Mouse (Mus musculus) bone marrow, adult 2 months (tissue): Measurements from ENCODE around the gene 9530068E07Rik. TPM values are rescaled to one million over a fixed set of nuclear protein-coding genes. Genes with fewer than 3 reads are reported as not detected.
"Not testable (repeated sequence)": the region's sequence is repeated elsewhere in the genome, so short reads cannot be mapped to it uniquely, and the experiment has no call there.

Experiments used
- H3K27ac ChIP-seq: fragments of 200-500 bp; 2 replicates; pipeline ENCODE4 v1.5.1; 2012; ENCODE audit warnings: low read depth, mild to moderate bottlenecking, control low read depth, inconsistent platforms, low read length; ENCODE audit not compliant: control insufficient read depth, poor library complexity, insufficient read depth
- H3K4me1 ChIP-seq: fragments of 200-500 bp; 2 replicates; pipeline ENCODE4 v1.6.1; 2011; ENCODE audit warnings: low read length; ENCODE audit not compliant: control insufficient read depth, insufficient read depth
- H3K4me3 ChIP-seq: fragments of 200-500 bp; replicated peaks from 2 replicates; pipeline ENCODE3; 2011; ENCODE audit warnings: mild to moderate bottlenecking, low read depth, low read length, control low read depth; ENCODE audit not compliant: control insufficient read depth
- CTCF ChIP-seq: fragments of 200-500 bp; IDR thresholded peaks from 2 replicates; pipeline ENCODE4 v1.5.1; 2011; ENCODE audit warnings: low read length, control low read depth; ENCODE audit not compliant: control insufficient read depth, insufficient read depth
- POLR2A ChIP-seq: fragments of 200-500 bp; IDR thresholded peaks from 2 replicates; pipeline ENCODE4 v1.6.1; 2011; ENCODE audit warnings: low read depth, mild to moderate bottlenecking, control low read depth, low read length, borderline replicate concordance; ENCODE audit not compliant: control insufficient read depth
- WGBS: fragments of 180-500 bp; shearing (Covaris S2); methylation state at CpG from one replicate; pipeline ENCODE4 v1.1.7; 2018; 5-methylcytosine and 5-hydroxymethylcytosine counted together
- polyA plus RNA-seq: library from polyadenylated mRNA; stranded (reverse); fragments of >200 nt; gene quantifications from 2 replicates; pipeline ENCODE4 v1.2.4, GENCODE M21; 2011; ENCODE audit warnings: low replicate concordance; ENCODE audit not compliant: missing spikeins, insufficient read depth, insufficient read length

9530068E07Rik gene
- 13.4 and 29.2 TPM in 2 replicates for polyA plus RNA-seq

- peaks cover 1% of the 10 kb centered on the region for H3K4me1 ChIP-seq
- peak within 1 kb of the TSS; percentile 88 for H3K4me3 ChIP-seq
- H3K27ac ChIP-seq: peak within 1 kb of the TSS; percentile 81
- TF ChIP-seq CTCF (no peak), POLR2A (peak; percentile 87)
- 1% methylated on average over 38 of the region's 38 CpGs for WGBS
These were observed at the start of gene 9530068E07Rik for GRCm38 (mm10) chr11:52395940-52396596. Gene 9530068E07Rik (plus strand): TSS chr11:52396428.

- TF ChIP-seq CTCF: no peak
- TF ChIP-seq POLR2A: no peak
- 2% methylated on average over 12 of the region's 12 CpGs for whole genome bisulfite sequencing
- Histone ChIP-seq H3K4me3 (peak overlapping the region; percentile 44), H3K27ac (no peak overlapping the region), H3K4me1 (peaks cover 1% of the 10 kb centered on the region; the same call in 1 of the 2 replicates)
These were observed 49.6 kb upstream of the 9530068E07Rik start for GRCm38 (mm10) chr11:52346635-52347005.

- H3K27ac ChIP-seq: no peak overlapping the region
- H3K4me3 ChIP-seq: no peak overlapping the region
- peaks cover 1% of the 10 kb centered on the region; the same call in 1 of the 2 replicates for H3K4me1 ChIP-seq
- WGBS: 78% methylated on average over 4 of the region's 4 CpGs
- no peak for TF ChIP-seq POLR2A
- no peak for TF ChIP-seq CTCF
These were observed 48.1 kb upstream of the 9530068E07Rik start for GRCm38 (mm10) chr11:52348156-52348555.

GRCm38 (mm10) chr11:52348724-52349123 is 47.5 kb upstream of the 9530068E07Rik start:
- H3K27ac ChIP-seq: no peak overlapping the region
- TF ChIP-seq CTCF (peak; percentile 56; the same call in 1 of the 2 replicates), POLR2A (no peak)
- 71% methylated on average over 3 of the region's 3 CpGs for WGBS
- no peak overlapping the region for H3K4me3 ChIP-seq
- H3K4me1 ChIP-seq: peaks cover 1% of the 10 kb centered on the region; the same call in 1 of the 2 replicates

GRCm38 (mm10) chr11:52350924-52351323 is 45.3 kb upstream of the 9530068E07Rik start:
- peaks cover 1% of the 10 kb centered on the region; the same call in 1 of the 2 replicates for H3K4me1 ChIP-seq
- H3K27ac ChIP-seq: no peak overlapping the region
- under 1% methylated on average over 9 of the region's 9 CpGs for WGBS
- TF ChIP-seq CTCF (no peak), POLR2A (no peak)
- H3K4me3 ChIP-seq: no peak overlapping the region

GRCm38 (mm10) chr11:52352271-52352670 is 44.0 kb upstream of the 9530068E07Rik start:
- H3K4me1 ChIP-seq: peaks cover 1% of the 10 kb centered on the region; the same call in 1 of the 2 replicates
- no peak overlapping the region for H3K27ac ChIP-seq
- H3K4me3 ChIP-seq: no peak overlapping the region
- TF ChIP-seq CTCF: no peak
- no peak for TF ChIP-seq POLR2A
- WGBS: 71% methylated on average over 3 of the region's 3 CpGs

- WGBS: 84% methylated on average over 5 of the region's 5 CpGs
- Histone ChIP-seq H3K4me1 (peaks cover 1% of the 10 kb centered on the region; the same call in 1 of the 2 replicates), H3K27ac (no peak overlapping the region), H3K4me3 (no peak overlapping the region)
- TF ChIP-seq CTCF (no peak), POLR2A (no peak)
These were observed 41.6 kb upstream of the 9530068E07Rik start for GRCm38 (mm10) chr11:52354644-52355043.

GRCm38 (mm10) chr11:52355601-52356000 is 40.6 kb upstream of the 9530068E07Rik start:
- peaks cover 1% of the 10 kb centered on the region; the same call in 1 of the 2 replicates for H3K4me1 ChIP-seq
- no peak overlapping the region for H3K4me3 ChIP-seq
- no peak overlapping the region for H3K27ac ChIP-seq
- WGBS: 73% methylated on average over 1 of the region's 1 CpGs
- TF ChIP-seq POLR2A (no peak), CTCF (no peak)

GRCm38 (mm10) chr11:52357091-52357490 is 39.1 kb upstream of the 9530068E07Rik start:
- 88% methylated on average over 5 of the region's 5 CpGs for WGBS
- H3K4me1 ChIP-seq, H3K4me3 ChIP-seq, H3K27ac ChIP-seq: not testable (repeated sequence)
